Mouse (Mus musculus) lung, postnatal 0 days (tissue): ENCODE measurements at regions not wholly inside any gene's neighbourhood (a gene's known extent, or its start where the extent isn't known, plus 50 kb on each side); places are given as distances from the start of the nearest gene placed in this dataset.

ENCODE experiments used
- CTCF ChIP-seq: IDR thresholded peaks from 2 replicates; pipeline ENCODE4 v1.5.1; 2016; ENCODE audit warnings: antibody characterized with exemption, mild to moderate bottlenecking
- EP300 ChIP-seq: IDR thresholded peaks from 2 replicates; pipeline ENCODE4 v1.6.1; 2016; ENCODE audit warnings: antibody characterized with exemption, mild to moderate bottlenecking, control low read depth

DNA sequence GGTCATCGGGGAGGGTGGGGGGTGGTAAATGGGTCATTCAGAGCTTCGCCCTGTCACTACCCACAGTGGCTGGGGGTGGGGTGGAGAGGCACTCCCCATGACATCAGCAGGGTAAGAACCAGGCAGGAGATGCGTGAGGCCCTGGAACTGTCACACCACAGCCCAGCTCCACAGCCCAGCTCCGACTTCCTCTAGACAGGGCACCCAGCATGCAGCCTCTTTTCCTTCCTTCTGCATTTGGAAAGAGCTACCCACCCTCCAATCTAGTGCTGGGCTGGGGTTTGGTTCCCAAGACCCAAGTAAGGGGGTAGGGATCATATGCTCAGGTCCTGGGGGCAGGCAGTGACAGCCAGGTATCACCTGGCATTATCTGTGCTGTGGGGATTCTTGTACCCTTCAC, 69.5 kb downstream of the Zfp36l2 start:
- TF ChIP-seq CTCF (no peak), EP300 (no peak)
